Mouse (Mus musculus) limb, embryonic 13.5 days (tissue): ENCODE measurements at regions not wholly inside any gene's neighbourhood (a gene's known extent, or its start where the extent isn't known, plus 50 kb on each side); places are given as distances from the start of the nearest gene placed in this dataset.
A peak's percentile ranks its signal among the peaks of the same experiment; 100 is the strongest.

Experiments used
- ATAC-seq: fragments of 200-750 bp; cut with Nextera tagmentation; 2 replicates; pipeline ENCODE4 v1.8.0; 2017; ENCODE audit warnings: low read depth, moderate number of reproducible peaks, moderate TSS enrichment; ENCODE audit not compliant: low FRiP score
- H3K27ac ChIP-seq: fragments of 300-500 bp; sonication (generic); 2 replicates; pipeline ENCODE4 v1.5.1; 2015; ENCODE audit warnings: inconsistent platforms, mild to moderate bottlenecking, moderate library complexity
- H3K27me3 ChIP-seq: fragments of 300-500 bp; sonication (generic); 2 replicates; pipeline ENCODE4 v1.6.1; 2015; ENCODE audit warnings: mild to moderate bottlenecking, inconsistent platforms
- H3K36me3 ChIP-seq: fragments of 300-500 bp; sonication (generic); 2 replicates; pipeline ENCODE4 v1.6.1; 2015; ENCODE audit warnings: inconsistent platforms, mild to moderate bottlenecking, moderate library complexity
- H3K4me1 ChIP-seq: fragments of 300-500 bp; sonication (generic); 2 replicates; pipeline ENCODE4 v1.6.1; 2015; ENCODE audit warnings: inconsistent platforms
- H3K4me2 ChIP-seq: fragments of 300-500 bp; sonication (generic); replicated peaks from 2 replicates; pipeline ENCODE4 v1.6.1; 2015; ENCODE audit warnings: inconsistent platforms, mild to moderate bottlenecking, moderate library complexity
- H3K4me3 ChIP-seq: fragments of 300-500 bp; sonication (generic); 2 replicates; pipeline ENCODE4 v1.5.1; 2015; ENCODE audit warnings: moderate library complexity, mild to moderate bottlenecking, inconsistent platforms
- H3K9ac ChIP-seq: fragments of 300-500 bp; sonication (generic); 2 replicates; pipeline ENCODE4 v1.6.1; 2015; ENCODE audit warnings: mild to moderate bottlenecking, inconsistent platforms
- H3K9me3 ChIP-seq: fragments of 300-500 bp; sonication (generic); 2 replicates; pipeline ENCODE4 v1.6.1; 2016; ENCODE audit warnings: inconsistent platforms
- WGBS: fragments of 180-500 bp; shearing (Covaris S2); methylation state at CpG from one replicate; pipeline ENCODE4 v1.1.7; 2015; 5-methylcytosine and 5-hydroxymethylcytosine counted together

GRCm38 (mm10) chr4:37034200-37034599 is 82.7 kb upstream of the Lingo2 start:
- no peaks in the 10 kb centered on the region for H3K27me3 ChIP-seq
- ATAC-seq = peak; percentile 24; the same call in 1 of the 2 replicates
- H3K9ac ChIP-seq = no peak overlapping the region
- 59% methylated on average over 13 of the region's 13 CpGs for WGBS
- H3K4me1 ChIP-seq = no peaks in the 10 kb centered on the region
- no peaks in the 10 kb centered on the region for H3K9me3 ChIP-seq
- 0 out of 2 replicates have a peak overlapping the region, but pooled peaks have one; percentile 12 for H3K4me3 ChIP-seq
- H3K4me2 ChIP-seq = peak overlapping the region; percentile 42
- no peaks in the 10 kb centered on the region for H3K36me3 ChIP-seq
- no peak overlapping the region for H3K27ac ChIP-seq
